Mouse (Mus musculus): ENCODE measurements around the gene Cenpv.
A peak's percentile ranks its signal among the peaks of the same experiment; 100 is the strongest.
"Not testable (repeated sequence)": the region's sequence is repeated elsewhere in the genome, so short reads cannot be mapped to it uniquely, and the experiment has no call there.

The Cenpv gene

DNA sequence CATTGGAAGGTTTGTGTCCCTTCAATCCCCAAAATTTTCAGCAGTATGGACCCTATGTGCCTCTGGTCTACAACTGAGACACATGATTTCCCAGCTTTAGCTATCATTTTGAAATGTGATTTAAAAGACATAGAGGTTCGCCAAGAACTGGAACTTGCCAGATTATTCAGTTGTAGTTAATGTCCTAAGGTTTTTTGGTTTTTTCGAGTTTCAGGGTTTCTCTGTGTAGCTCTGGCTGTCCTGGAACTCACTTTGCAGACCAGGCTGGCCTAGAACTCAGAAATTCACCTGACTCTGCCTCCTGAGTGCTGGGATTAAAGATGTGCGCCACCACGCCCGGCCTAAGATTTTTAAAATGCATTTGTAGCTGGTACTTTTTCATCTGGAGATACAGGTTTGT lies 14.6 kb upstream of the Cenpv start:
- DNase-seq (ENCODE audit: low spot score) = no peak

GRCm38 (mm10) chr11:62553186-62553585 lies 14.1 kb upstream of the Cenpv start:
- DNase-seq (ENCODE audit: low spot score) = no peak

GRCm38 (mm10) chr11:62551226-62552119 lies 12.4 kb upstream of the Cenpv start:
- DNase-seq (ENCODE audit: low spot score) = peak; percentile 91

DNA sequence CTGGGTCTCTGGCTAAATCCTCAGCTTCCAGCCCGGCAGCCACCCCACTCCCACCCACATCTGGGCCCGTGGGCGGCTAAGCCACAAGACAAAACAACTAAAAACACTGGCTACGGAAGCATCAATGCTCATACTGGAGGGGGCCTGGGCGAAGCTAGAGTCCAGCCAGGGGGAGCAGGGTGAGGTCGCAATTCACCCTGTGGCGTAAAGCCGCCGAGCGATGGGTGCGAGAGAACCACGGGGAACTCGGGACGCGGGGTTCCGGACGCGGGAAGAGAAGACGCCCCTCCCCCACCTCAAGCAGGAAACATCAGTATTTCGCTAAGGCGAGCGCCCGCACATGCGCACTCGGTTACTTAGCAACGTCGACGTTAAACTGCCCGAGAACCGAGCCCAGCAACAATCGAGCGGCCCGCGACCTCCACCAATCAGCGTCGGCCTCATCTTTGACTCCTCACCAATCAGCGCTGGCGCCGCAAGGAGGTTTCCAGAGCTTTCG lies 11.7 kb upstream of the Cenpv start, which contains the start of gene Ubb:
TSS of gene Ubb (plus strand) at position 445 of the 499 bp plus-strand sequence.
- peak; percentile 100 for DNase-seq (ENCODE audit: low spot score)

- peak; percentile 90 for DNase-seq (ENCODE audit: low spot score)
Measured at GRCm38 (mm10) chr11:62550227-62550685, 11.2 kb upstream of the Cenpv start.

DNA sequence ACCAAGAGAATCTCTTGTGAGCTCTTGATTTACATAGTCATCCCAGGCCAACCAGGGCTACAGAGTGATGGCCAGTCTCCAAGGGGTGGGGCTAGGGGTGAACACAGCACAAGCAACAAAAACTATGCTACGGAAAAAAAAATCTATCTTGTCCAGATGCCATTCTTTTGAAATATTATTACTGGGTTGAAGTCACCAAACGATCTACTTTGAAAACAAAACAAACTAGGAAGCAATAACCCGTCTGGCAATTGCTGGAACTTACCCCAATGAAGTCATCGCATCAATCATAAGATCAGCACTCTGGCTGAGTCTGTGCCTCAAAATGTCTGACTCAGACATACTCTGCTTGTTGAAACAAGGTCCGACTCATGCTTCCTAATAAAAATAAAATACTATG lies 10.7 kb upstream of the Cenpv start:
- peak; percentile 79 for DNase-seq (ENCODE audit: low spot score)

DNA sequence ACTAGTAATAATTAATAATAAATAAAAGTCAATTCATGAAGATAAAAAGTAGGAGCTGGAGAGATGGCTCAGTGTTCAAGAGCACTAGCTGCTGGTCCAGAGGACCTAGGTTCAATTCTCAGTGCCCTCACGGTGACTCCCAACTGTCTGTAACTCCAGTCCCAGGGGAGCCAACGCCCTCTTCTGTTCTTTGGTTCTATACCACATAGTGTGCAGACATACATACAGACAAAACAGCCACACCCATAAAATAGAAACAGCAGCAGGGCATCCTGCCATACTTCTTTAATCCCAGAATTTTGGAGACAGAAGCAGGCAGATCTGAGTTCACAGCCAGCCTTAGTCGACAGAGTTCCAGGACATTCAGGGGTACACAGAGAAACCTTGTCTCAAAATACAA lies 4.9 kb upstream of the Cenpv start:
- no peak for DNase-seq (ENCODE audit: low spot score)

DNA sequence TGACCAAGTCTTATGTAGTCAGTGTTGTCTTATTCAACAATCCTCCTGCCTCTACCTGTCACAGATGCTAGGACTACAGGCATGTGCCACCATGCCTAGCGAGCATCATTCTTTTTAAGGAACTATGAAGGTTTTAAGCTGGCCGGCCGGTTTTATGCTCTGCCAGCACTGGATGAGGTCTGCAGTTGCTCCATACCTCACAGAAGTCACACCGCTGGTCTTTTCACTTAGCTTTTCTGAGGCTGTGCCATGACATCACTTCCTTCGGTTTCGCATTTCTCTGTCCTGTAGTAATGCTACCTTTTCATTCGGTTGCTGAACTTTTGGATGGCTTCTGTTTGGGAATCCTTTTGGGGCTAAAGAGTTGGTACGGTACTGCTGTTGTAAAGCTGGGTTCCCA lies 2.5 kb upstream of the Cenpv start:
- no peak for DNase-seq (ENCODE audit: low spot score)

GRCm38 (mm10) chr11:62540969-62541368 lies 1.9 kb upstream of the Cenpv start:
- no peak for DNase-seq (ENCODE audit: low spot score)

- DNase-seq (ENCODE audit: low spot score) = no peak
Measured at GRCm38 (mm10) chr11:62540167-62540566, 1.1 kb upstream of the Cenpv start.

DNA sequence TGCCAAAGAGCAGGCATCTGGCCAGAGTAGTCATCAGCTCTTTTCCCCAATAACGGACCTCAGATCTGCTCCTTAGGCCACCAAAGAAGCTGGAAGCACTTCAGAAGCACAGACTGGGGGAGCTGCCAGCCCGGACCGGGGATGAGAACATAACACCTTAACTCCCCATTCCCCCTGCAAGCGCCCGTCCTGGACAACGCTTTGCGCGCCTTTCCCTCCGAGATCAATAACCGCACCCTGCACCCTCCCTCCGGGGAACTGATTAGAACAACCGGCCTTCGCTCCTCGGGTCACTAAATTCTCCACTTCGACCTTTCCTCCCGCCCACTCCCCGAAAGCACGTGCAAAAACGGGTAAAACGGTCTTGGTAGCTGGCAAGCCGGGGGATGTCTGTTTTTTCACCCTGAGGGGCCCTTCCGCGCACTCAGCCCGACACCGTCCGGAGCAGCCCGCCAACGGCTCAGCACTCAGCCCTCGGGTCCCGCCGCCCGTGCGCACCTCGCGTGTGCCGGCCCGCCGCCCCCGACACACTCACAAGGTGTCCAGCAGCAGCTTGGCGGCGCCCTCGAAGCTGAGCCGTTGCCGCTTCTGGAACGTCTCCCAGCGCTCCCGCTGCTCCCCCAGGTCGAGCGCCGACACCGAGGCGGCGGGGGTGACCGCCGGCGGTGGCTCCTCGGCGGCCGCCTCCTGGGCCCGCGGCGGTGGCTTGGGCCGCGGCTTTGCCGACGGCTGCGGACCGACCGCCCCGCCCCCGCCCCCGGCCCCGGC lies 556 bp downstream of the Cenpv start:
- DNase-seq (ENCODE audit: low spot score) = peak; percentile 36

DNA sequence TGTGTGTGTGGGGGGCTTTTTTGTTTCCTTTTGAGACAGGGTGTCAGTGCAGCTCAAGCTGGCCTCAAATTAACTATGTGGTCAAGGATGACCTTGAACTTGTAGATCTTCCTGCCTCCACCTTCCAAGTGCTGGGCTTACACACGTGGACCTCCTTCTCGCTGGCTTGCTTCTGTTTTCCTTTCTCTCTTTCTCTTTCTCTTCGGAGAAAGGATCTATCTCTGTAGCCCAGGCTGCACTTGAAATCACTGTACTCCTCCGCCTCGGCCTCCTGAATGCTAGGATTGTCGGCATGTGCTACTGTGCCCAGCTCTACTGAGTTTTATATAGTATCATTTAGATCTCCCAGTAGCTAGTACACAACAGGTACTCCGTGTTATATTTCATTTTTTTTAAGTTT lies 1.5 kb downstream of the Cenpv start:
- DNase-seq (ENCODE audit: low spot score) = no peak

- DNase-seq (ENCODE audit: low spot score) = no peak
Measured at GRCm38 (mm10) chr11:62537089-62537488, 2.0 kb downstream of the Cenpv start.

- DNase-seq (ENCODE audit: low spot score) = no peak
Measured at GRCm38 (mm10) chr11:62522283-62522682, 16.8 kb downstream of the Cenpv start.

DNA sequence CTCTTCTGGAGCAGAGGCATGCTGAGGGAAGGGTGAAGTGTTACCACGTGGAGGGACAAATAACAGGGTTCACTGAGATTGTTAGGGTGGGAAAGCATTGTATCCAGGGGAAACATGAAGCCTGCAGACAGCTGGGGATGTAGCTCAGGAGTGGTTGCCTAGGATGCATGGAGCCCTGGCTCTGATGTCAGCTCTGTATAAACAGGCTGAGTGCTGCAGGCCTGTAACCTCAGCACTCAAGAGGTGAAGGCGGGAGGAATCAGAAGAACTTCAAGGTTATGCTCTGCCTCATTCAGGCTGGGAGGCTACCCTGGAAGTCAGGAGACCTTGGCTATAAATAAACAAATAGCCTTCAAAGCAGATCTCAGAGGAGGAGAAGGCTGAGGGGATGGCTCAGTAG lies 20.1 kb downstream of the Cenpv start:
- DNase-seq (ENCODE audit: low spot score) = no peak

DNA sequence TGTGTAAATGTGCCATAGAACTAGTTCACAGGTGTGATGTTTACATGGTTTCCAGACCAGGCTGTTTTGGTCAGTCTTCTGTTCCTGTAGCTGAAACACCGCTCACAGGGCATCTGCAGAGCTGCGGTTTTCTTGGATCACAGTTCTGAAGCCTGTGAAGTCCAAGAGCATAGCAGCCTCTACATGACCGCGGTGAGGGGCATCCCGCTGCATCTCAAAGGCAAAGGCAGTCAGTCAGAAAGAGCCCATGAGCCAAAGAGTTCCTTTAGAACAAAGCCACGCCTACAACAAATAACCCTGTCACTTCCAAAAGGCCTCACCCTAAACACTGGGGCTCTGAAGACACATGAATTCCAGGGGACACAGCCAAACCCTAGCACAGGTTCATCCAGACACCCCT lies 25.8 kb downstream of the Cenpv start:
- DNase-seq (ENCODE audit: low spot score) = no peak

- no peak for DNase-seq (ENCODE audit: low spot score)
Measured at GRCm38 (mm10) chr11:62512529-62513080, 26.5 kb downstream of the Cenpv start.

DNA sequence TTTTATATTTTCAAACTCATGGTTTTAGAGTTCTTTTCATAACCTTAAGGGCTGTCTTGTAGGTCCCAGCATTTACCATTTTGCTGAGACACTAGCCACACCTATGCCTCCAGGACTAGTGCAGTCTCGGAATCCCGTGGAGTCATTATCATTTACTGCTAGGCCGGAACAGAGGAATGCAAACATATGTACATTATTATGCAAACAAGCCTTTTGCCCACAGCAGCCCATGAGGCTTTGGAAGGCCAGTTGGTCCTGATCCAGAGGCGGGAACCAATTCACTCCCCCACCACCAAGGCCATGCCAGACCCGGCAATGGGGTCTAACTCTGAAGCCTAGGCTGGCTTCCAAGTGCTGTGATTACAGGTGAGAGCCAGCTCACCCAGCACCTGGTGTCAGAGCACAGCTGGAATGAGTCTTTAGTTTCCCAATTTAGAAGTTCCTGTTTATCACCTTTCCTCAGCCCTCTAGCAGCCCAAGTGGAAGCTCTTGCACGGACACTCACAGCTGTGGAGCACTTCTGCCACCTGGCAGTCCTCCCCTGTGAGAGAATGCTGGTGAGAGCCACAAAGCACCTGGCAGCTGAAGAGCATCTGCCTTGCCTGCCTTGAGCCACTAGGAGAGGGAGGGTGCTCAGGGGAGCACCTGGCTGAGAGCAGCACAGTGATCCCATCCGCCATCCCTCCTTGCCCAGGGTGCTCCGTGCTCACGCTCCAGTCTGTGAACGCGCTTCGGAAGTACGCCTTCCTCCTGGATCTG lies 27.4 kb downstream of the Cenpv start:
- no peak for DNase-seq (ENCODE audit: low spot score)

- no peak for DNase-seq (ENCODE audit: low spot score)
Measured at GRCm38 (mm10) chr11:62510956-62511355, 28.1 kb downstream of the Cenpv start.

GRCm38 (mm10) chr11:62509571-62509970 lies 29.5 kb downstream of the Cenpv start:
- no peak for DNase-seq (ENCODE audit: low spot score)

- not testable (repeated sequence) for DNase-seq (ENCODE audit: low spot score)
Measured at GRCm38 (mm10) chr11:62508816-62509215, 30.2 kb downstream of the Cenpv start.

- DNase-seq (ENCODE audit: low spot score) = not testable (repeated sequence)
Measured at GRCm38 (mm10) chr11:62508365-62508764, 30.7 kb downstream of the Cenpv start.

All from lung, postnatal 25 days (tissue).